Mouse (Mus musculus) testis, postnatal 14 days (tissue): Measurements from ENCODE around the gene Adk.
"Not testable (repeated sequence)": the region's sequence is repeated elsewhere in the genome, so short reads cannot be mapped to it uniquely, and the experiment has no call there.

Experiments used
- DNase-seq: peaks from one replicate; pipeline ENCODE4 v3.0.0; 2021; ENCODE audit warnings: low spot score

The Adk gene

DNA sequence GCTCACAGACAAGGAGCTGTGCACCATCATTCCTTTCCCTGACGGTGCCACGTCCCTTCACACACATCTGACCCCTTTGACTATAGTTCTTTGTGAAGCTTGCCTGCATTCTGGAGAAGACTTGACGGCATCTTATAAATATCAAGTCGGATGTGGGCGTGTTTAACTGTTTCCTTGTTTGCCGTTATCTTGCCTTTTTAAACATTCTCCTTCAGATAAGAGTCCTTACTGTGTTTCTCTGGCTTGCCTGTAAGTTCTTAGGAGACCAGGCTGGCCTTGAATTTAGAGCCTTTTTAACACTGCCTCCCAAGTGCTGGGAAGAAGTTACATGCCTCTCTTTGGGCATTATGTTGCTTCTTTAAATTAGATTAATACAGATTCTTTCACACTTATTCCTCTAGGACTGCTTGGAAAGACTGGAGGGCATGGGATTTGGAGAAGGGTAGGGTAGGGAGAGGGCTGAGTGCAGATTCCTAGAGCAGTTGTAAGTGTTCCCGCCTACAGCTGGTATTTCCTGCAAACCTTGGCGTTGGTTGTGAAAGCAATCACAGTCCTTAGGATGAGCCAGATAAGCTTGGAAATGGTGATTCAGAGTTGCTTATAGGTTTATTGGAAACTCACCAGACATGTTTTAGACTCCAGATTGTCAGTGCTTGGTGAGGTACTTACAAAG, 13.3 kb downstream of the Adk start:
- DNase-seq, result no peak

GRCm38 (mm10) chr14:21069594-21069993, 17.2 kb downstream of the Adk start:
- DNase-seq, result no peak

DNA sequence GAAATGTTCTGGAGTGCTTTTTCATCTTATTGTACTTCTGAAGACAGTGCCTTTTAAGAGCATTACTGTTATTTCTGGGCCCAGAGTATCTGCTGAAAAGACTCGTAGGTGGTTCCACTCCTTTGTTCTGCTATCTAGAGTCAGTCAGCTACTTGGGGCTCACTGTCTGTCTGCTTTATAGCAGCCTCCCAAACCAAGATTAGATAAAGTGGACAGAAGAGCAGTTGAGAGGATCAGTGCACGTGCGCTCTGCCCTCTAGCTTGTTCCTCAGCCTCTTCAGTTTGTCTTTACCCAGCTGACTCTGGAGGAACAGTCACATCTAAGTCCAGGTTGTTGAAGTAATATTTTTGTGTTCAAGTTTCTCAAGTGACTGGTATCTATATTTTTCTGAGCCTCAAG, 21.6 kb downstream of the Adk start:
- no peak for DNase-seq

- no peak for DNase-seq
Observed at GRCm38 (mm10) chr14:21074398-21075320, 22.3 kb downstream of the Adk start.

DNA sequence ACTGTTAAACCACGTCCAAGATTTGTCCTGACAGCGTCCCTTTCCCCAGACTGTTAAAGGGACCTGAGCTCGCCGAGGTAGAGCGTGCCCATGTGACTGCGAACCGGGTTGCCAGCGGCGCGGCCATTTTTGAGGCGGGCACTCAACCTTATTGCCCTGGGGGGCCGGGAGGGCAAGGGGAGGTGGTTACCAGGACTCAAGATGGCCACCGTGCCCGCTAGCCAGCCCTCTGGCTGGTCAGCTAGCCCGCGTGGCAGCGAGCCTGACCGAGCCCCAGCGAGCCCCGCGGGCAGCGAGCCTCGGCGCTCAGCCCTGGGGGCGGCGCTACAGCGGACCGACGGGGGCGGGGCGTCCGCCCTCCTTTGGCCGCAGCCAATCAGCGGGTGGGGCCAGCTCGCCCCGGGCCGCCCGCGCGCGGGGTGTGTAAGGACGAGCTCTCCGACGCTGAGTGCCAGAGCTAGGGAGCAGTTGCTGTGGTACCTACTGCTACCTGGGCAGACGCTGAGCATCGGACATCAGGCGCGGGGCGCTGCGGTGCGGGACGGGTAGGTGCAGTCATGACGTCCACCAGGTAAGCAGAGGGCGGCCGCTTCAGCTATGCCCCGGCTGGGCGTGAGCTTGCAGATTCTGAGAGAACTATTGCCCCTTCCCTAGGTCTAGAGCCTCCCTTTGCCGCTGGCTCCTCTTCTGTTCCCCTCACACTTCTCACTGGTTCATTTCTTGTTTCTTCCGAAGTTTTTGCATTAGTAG, 23.6 kb downstream of the Adk start:
- DNase-seq, result peak; percentile 90

GRCm38 (mm10) chr14:21076501-21077194, 24.3 kb downstream of the Adk start:
- peak; percentile 36 for DNase-seq

GRCm38 (mm10) chr14:21077939-21078338, 25.6 kb downstream of the Adk start:
- DNase-seq, result no peak

- DNase-seq, result no peak
Observed at GRCm38 (mm10) chr14:21078511-21078910, 26.1 kb downstream of the Adk start.

GRCm38 (mm10) chr14:21082823-21083222, 30.4 kb downstream of the Adk start:
- no peak for DNase-seq

GRCm38 (mm10) chr14:21085666-21086065, 33.3 kb downstream of the Adk start:
- DNase-seq, result no peak

DNA sequence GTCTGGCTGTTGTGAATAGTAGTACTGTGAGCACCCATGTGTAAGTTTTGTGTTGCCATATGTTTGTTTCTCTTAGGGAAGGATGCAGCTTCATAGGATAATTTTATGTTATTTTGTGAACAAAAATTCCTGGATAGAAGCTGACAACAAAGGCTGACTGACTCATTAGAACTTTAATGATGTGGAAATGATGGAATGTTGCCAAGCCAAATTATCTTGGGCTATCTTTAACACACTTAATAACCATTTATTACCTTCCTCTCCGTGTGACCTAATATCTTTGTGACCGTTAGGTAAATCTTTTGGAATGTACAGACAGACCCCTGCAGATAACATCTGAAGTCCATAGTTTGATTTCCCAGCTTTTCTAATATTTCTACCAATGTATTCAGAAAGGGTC, 33.7 kb downstream of the Adk start:
- DNase-seq, result no peak

- no peak for DNase-seq
Observed at GRCm38 (mm10) chr14:21086827-21087351, 34.5 kb downstream of the Adk start.

DNA sequence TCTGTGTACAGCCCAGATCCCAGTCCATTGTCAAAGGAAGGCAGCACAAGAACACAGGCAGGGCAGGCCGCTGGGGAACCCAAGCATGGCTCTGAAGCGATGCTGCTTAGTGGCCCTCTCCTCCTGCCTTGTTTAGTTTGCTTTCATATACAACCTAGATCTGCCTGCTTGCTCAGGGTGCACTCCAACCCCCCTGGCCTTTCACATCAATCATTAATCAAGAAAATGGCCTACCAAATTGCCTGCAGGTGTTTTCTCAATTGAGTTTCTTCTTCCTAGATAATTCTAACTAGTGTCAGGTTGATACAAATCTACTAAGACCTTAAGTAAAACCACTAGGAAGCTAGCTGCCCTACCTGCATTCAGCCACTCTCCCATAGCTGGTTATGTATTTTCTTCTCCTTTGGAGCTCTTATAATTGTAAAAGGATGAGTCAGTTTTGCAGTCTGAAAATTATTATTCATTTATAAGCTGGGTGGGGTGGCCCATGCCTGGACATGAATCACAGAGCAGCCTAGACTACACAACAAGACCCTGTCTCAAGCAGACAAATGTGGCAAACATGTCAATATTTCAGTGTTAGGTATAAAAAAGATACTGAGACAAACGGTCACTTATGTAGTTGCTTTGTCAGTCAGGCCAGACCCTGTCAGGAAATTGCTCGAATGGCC, 35.2 kb downstream of the Adk start:
- DNase-seq, result no peak

- DNase-seq, result no peak
Observed at GRCm38 (mm10) chr14:21088731-21089130, 36.4 kb downstream of the Adk start.

GRCm38 (mm10) chr14:21090400-21090799, 38.0 kb downstream of the Adk start:
- DNase-seq, result no peak

DNA sequence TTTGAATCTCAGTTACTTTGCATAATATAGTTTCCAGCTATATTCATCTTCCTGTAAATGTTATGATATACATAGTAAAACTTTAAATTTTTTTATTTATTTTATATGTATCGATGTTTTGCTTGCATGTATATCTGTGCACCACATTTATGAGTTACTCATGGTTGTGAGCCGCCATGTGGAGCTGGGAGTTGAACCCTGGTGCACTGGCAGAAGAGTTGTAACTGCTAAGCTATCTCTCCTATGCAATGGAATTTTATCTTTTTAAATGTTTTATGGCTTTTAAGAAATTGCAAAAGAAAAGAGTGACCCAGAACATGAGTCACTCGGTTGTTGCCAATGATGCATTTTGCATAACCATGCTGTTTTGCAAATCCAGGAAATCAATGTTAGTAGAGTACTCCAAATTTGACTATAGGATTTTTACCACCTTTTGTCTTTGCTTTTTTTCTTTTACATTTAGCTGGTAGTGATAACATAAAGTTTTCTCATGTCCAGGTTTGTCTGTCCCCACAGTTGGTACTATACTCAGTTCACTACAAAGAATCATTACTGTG, 38.6 kb downstream of the Adk start:
- DNase-seq, result no peak

GRCm38 (mm10) chr14:21094161-21094560, 41.8 kb downstream of the Adk start:
- not testable (repeated sequence) for DNase-seq

DNA sequence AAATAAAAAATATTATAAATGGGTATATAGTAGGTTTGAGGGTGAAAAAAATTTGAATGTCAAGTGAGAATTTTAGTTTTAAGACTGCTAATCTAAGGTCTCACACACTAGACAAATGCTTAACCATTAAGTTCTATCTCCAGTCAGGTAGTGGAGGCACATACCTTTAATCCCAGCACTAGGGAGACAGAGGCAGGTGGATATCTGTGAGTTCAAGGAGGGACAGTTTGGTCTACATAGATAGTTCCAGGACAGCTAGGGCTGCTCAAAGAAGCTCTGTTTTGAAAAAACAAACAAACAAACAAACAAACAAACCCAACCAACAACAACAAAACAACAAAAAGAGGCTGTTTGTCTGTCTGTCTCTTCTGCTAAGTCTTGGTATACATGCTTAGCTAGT, 43.9 kb downstream of the Adk start:
- DNase-seq, result no peak

GRCm38 (mm10) chr14:21096689-21097088, 44.3 kb downstream of the Adk start:
- DNase-seq, result no peak

- no peak for DNase-seq
Observed at GRCm38 (mm10) chr14:21099371-21099770, 47.0 kb downstream of the Adk start.

- DNase-seq, result no peak
Observed at GRCm38 (mm10) chr14:21100876-21101275, 48.5 kb downstream of the Adk start.
